Mouse (Mus musculus) liver, postnatal 0 days (tissue): Measurements from ENCODE around the gene Top3b.

ENCODE experiments used
- CTCF ChIP-seq: sonication (generic); IDR thresholded peaks from 2 replicates; pipeline ENCODE4 v1.5.1; 2016; ENCODE audit warnings: antibody characterized with exemption, low read depth
- EP300 ChIP-seq: IDR thresholded peaks from 2 replicates; pipeline ENCODE4 v1.6.1; 2016; ENCODE audit warnings: antibody characterized with exemption, low read depth, mild to moderate bottlenecking

GRCm38 (mm10) chr16:16826223-16826622 lies 44.3 kb upstream of the Top3b start:
- no peak for TF ChIP-seq CTCF
- TF ChIP-seq EP300, result no peak
